Mouse (Mus musculus) splenic B cell, adult 2 months (primary cell): Measurements from ENCODE around the gene Cfb.

Experiments
- DNase-seq: peaks from one replicate; pipeline ENCODE4 v3.0.0-alpha.2; 2011; ENCODE audit warnings: low read depth, low spot score
- H3K27me3 ChIP-seq: 2 replicates; pipeline ENCODE4 v1.6.1; 2012; ENCODE audit warnings: mild to moderate bottlenecking, low read length, moderate library complexity, mixed read lengths; ENCODE audit not compliant: control insufficient read depth, poor library complexity, insufficient read depth, severe bottlenecking
- H3K36me3 ChIP-seq: 2 replicates; pipeline ENCODE4 v1.6.1; 2012; ENCODE audit warnings: mild to moderate bottlenecking, low read length, moderate library complexity, mixed read lengths; ENCODE audit not compliant: control insufficient read depth, poor library complexity, insufficient read depth, severe bottlenecking

The Cfb gene

GRCm38 (mm10) chr17:34894074-34894597 is 31.8 kb upstream of the Cfb start:
- Histone ChIP-seq H3K27me3 (no peaks in the 10 kb centered on the region), H3K36me3 (no peaks in the 10 kb centered on the region)
- DNase-seq, result peak; percentile 94

GRCm38 (mm10) chr17:34893072-34893824 is 30.9 kb upstream of the Cfb start:
- H3K27me3 ChIP-seq, result no peaks in the 10 kb centered on the region
- no peaks in the 10 kb centered on the region for H3K36me3 ChIP-seq
- DNase-seq, result no peak

GRCm38 (mm10) chr17:34891377-34891776 is 29.1 kb upstream of the Cfb start:
- peak; percentile 39 for DNase-seq
- no peaks in the 10 kb centered on the region for H3K36me3 ChIP-seq
- no peaks in the 10 kb centered on the region for H3K27me3 ChIP-seq

DNA sequence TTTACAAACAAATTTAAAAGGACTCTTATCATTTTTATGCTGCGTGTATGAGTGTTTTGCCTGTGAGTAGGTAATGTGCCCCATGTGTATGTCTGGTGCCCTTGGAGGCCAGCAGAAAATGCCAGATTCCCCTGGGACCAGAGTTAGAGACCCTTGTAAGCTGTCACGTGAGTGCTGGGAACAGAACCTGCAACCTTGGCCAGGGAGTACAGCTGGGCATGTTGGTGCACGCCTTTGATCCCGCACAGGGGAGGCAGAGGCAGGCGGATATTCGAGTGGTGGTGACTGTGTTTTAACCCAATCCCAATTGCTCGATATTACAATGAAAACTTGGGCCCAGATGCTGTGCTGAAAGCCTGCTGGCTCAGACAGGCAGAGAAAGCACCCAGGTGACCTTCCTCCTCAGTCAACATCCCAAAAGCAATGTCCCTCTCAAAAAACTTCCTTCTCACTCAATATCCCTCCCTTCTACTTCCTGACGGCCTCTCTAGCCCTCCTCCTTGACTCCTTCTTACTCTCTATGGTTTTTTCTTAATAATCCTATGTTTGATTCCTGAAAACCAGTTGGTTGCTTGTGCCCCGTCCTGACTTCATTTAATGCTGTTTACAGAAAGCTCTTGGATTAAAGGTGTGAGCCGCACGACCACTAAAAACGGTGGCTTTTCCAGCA is 27.9 kb upstream of the Cfb start:
- Histone ChIP-seq H3K36me3 (no peaks in the 10 kb centered on the region), H3K27me3 (no peaks in the 10 kb centered on the region)
- no peak for DNase-seq

DNA sequence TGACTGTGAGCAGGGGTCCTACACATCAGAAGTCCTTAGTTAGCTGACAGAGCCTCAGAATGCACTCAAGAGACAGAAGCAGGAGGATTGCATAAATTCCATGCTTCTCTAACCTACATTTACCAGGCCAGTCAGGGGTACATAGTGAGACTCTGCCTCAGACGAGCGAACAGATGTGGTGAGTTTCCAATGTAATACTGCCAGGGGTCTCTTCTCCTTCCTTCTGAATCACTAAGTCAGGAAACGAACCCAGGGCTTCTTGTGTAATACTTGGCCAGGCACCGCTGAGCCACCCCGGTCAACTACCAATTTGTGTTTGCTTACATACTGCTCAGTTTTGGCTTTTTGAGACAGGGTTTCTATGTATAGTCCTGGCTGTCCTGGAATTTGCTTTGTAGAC is 25.6 kb upstream of the Cfb start:
- DNase-seq, result no peak
- no peaks in the 10 kb centered on the region for H3K27me3 ChIP-seq
- no peaks in the 10 kb centered on the region for H3K36me3 ChIP-seq

DNA sequence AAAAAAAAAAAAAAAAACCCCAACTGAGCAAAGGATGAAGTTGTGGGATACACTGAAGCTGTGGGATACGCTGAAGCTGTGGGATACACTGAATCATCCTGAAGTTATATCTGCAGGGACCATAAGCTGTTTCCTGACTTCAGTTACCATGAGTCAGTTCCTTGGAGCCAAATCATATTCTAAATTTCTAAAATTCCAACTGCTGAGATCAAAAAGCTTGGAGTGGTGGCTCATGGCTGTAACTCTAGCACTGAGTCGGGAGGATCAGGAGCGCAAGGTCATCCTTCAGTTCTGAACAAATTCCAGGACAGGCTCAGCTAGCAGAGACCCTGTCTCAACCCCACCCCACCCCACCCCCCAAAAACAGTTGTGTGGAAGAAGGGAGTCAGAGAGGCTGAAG is 23.3 kb upstream of the Cfb start:
- DNase-seq, result no peak
- Histone ChIP-seq H3K36me3 (no peaks in the 10 kb centered on the region), H3K27me3 (no peaks in the 10 kb centered on the region)

- no peaks in the 10 kb centered on the region for H3K27me3 ChIP-seq
- DNase-seq, result no peak
- no peaks in the 10 kb centered on the region for H3K36me3 ChIP-seq
Measured at GRCm38 (mm10) chr17:34884704-34885103, 22.4 kb upstream of the Cfb start.

- DNase-seq, result no peak
- Histone ChIP-seq H3K27me3 (no peaks in the 10 kb centered on the region), H3K36me3 (no peaks in the 10 kb centered on the region)
Measured at GRCm38 (mm10) chr17:34883332-34883731, 21.0 kb upstream of the Cfb start.

GRCm38 (mm10) chr17:34881683-34882310 is 19.5 kb upstream of the Cfb start, which contains the start of gene Gm20547:
Gm20547 (minus strand) TSS chr17:34882042.
- no peak for DNase-seq

GRCm38 (mm10) chr17:34881166-34881565 is 18.8 kb upstream of the Cfb start:
- no peaks in the 10 kb centered on the region for H3K36me3 ChIP-seq
- DNase-seq, result no peak
- no peaks in the 10 kb centered on the region for H3K27me3 ChIP-seq

More at GRCm38 (mm10) chr17:34881683-34882310, 19.5 kb upstream of the Cfb start, which contains the start of gene Gm20547:
- Histone ChIP-seq H3K27me3 (no peaks in the 10 kb centered on the region), H3K36me3 (no peaks in the 10 kb centered on the region)

- Histone ChIP-seq H3K27me3 (no peaks in the 10 kb centered on the region), H3K36me3 (no peaks in the 10 kb centered on the region)
- peak; percentile 30 for DNase-seq
Measured at GRCm38 (mm10) chr17:34879336-34879879, 17.1 kb upstream of the Cfb start, which contains the start of gene Zbtb12. Zbtb12 (plus strand) TSS chr17:34879483.

- DNase-seq, result no peak
- Histone ChIP-seq H3K27me3 (no peaks in the 10 kb centered on the region), H3K36me3 (no peaks in the 10 kb centered on the region)
Measured at GRCm38 (mm10) chr17:34874321-34874720, 12.0 kb upstream of the Cfb start.

DNA sequence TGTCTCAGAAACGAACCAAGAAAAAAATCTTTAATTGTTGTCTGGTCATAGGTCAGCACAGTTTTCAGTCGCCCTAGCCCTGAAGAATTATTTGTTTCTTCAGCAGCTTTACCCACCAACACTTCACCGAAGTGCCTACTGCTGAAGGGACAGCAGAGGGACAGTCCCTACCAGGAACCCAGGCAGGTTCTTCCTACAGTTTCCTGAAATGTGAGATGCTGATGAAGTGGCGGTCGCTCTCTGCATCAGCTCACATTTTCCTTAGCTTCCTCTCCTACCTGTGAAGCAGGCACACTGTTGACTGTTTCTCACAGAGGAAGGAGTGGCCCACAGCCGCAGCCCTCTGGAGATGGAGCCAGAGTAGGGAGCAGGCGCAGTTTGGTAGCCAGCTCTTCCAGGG is 3.7 kb upstream of the Cfb start:
- H3K27me3 ChIP-seq, result no peaks in the 10 kb centered on the region
- no peaks in the 10 kb centered on the region for H3K36me3 ChIP-seq
- no peak for DNase-seq

DNA sequence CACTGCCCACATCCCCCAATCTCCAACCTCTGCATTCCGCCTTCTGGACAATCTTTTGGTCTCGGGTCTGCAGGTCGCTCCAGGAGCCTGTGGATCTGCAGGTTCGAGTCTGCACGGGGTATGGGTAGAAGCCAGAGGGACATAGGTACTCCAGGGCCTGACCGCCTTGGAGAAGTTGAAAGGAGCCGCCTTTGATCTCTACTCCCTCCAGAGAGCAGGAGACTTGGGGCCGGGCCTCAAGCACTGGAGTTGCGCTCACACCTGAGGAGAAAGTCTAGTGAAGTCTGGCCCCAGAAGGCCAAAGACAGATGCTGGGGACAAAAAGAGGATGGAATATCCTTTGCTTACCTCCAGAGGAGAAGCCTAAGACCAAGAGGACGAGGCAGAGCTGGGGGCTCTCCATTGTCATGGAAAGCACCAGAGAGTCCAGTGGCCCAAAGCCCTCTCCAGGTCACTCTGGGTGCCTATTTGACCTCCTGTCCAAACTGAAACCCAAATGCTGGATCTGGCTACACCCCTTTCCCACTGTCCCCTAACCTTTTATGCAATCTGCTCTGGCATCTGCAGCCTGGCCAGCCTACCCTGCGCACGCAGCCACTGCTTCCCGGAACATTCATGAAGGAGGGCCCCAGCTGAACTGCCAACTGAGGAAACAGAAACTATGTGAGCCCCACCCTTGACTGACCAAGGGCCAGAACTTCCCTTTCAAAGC is 458 bp downstream of the Cfb start:
- Histone ChIP-seq H3K36me3 (no peaks in the 10 kb centered on the region), H3K27me3 (no peaks in the 10 kb centered on the region)
- no peak for DNase-seq
